Mouse (Mus musculus) testis, postnatal 14 days (tissue): ENCODE measurements at regions not wholly inside any gene's neighbourhood (a gene's known extent, or its start where the extent isn't known, plus 50 kb on each side); places are given as distances from the start of the nearest gene placed in this dataset.
A peak's percentile ranks its signal among the peaks of the same experiment; 100 is the strongest.

Experiments
- DNase-seq: peaks from one replicate; pipeline ENCODE4 v3.0.0; 2021; ENCODE audit warnings: low spot score

DNA sequence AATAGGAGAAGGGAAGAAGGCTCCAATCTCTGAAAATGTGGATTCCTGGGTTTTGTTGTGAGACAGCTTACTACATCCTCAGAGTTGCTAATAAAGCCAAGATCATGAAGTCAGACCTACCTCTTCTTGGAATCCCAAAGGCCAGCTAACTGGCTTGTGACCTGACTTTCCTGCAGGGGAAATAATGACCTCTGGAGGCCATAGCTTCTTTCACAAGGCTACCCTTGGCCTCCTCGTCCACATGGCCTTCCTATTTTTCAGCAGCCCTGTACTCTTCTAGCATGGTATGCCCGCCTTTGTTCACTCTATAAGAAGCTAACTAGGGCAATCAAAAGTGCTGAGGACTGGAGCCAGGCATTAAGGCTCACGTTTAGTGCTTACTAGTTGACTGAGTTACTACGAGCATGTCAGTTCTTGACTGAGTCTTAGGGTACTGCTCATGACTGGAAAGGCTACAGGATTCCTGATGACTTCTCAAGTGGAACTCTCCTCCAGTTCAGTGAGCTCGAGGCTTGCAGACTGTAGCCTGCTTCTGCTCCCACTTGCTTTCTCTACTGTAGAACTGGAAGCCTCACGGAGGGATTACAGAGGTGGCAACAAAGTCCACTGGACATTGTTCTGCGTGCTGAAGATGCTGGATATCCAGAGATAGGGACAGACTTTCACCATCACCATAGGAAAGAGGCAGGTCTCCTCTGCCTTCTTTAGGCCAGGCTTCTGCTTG lies 230.8 kb upstream of the Map3k1 start:
- DNase-seq = no peak

DNA sequence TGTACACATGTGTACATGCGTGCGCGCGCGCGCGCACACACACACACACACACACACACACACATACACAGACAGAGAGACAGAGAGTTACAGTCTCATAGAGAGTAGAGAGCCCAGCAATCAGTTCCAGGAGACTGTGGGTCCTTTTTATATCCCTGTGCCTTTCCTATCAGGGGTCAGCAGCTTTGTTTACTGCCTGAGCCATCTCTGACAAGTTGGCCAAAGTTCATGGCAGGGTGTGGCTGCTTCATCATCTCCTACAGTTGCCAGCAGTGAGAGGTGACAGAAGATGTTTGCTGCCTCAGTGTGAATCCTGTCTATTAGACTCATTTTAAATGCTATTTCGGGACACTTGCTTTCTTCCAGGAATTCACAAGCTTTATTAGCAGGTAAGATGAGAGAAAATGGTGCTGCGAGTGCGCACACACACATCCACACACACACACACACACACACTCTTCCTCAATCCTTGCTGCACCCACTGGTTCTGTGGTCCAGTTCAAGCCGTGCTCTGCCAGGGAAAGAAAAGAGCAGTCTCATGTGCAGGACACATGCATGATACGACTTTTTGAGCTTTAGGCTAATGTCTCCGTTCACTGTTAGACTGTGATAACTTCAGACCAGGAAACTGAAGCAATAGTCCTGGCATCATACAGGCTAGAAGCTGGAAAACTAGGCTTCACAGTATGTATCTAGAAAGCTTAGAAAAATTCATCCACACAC lies 234.9 kb upstream of the Map3k1 start:
- no peak for DNase-seq

DNA sequence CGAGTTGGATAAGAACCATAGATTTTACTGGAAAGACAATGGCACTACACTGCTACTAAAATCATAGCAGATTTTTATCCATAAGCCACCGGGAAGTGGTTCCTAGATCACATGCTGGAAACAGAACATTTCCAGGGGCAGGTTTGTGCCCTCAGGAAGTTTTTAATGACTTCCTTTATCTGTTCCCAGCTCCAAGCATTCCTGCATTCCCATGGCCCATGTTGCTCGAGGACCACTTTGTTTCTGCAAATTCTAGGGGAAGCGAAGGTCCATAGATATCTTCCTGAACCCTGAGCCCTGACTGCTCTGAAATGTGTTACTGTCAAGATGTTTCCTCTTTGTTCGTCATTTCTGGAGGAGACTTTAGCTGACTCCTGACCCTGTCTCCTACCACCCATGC lies 235.6 kb upstream of the Map3k1 start:
- no peak for DNase-seq

DNA sequence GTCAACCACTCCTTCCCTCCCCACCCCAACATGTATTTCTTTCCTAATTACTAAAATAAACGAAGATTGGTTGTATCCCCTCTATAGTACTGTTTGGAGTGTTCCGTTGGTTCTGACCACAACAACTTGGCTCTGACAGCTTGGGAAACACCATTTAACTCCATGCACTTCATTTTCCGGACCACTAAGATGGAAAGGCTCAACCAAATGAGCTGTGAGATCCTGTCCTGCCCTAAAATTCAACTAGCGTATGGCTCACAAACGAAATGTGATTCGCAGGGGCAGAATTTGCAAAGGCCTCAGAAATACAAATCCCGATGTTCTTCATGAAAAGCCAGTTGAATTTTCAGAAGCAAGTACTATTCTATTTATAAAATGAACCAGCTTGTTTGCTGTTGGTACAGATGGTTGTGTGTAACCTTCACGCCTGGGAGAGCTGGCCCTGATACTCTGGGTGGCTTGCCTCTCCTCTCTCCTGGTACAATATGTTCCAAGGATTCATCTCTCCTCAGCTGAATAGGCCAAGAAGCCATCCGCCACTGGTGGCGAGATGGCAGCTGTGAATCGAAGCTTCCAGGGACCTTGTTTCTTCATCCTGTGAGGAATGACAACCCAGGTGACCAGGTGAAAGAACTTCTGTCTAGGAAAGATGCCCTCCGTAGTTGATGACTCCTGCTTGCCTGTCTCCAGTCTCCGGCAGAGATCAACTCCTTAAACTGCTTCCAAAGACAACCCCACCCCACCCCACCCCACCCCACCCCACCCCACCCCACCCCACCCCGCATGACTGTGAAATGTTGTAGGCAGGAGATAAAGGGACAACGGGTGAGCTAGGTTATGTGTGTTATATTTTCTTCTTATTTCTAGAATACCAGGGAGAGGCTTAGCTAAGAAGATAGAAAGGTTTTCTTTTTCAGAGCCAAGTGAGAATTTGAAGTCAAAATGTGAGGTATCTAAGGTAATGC lies 237.7 kb upstream of the Map3k1 start:
- no peak for DNase-seq

DNA sequence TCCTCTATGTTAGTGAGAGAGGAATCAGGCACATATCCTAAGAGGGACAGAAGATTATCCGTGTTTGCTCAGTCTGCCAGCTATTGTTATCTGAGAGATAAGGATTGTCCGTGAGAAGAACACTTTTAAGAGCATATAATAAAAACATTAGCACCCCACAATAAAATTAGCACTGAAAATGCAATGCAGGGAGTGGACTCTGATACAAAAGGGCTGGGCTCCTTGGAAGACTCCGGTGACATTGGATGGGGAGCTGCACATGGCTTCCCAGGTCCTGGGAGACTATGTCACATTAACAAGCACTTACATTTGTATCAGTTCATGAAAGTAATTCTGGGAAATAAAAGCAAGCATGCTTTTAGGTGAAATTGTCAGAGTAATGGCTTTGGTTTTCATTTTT lies 238.6 kb upstream of the Map3k1 start:
- DNase-seq = no peak

DNA sequence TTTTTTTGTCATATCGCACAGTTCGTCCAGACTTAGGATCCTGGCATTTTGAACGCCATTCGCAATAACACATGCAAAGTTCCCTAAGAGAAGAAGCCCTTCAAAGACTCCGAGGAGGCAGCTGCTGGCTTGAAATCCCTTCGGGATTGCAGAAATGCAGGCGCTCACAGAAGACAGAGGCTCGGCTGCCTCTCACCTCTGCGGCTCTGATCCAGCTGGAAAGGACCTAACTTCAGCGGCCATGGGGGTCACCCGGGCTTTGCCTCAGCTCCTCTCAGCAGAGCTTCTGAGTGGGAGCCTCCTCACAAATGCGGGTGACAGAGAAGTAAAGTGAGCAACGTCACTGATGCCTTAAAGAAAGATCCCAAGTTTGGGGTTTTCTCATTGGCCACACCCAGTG lies 239.1 kb upstream of the Map3k1 start:
- DNase-seq = no peak

DNA sequence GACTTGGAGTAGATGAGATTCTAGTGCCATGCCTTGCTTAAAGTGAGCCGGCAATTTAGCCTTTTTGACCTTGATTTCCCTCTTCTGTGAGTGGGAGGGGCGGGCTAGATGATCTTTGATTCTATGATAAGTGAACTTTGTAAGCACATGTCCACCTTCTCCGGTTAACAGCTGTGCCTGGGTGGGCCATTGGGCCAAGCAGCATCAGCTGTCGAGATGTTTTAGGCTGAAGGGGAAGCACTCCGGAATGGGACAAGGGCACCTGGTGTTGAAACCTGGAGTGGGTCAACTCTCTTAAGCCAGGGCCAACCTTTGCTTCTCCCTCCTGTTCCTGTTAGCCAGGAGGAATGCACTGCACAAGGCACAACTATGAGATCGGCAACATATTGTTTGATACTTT lies 239.5 kb upstream of the Map3k1 start:
- DNase-seq = no peak

DNA sequence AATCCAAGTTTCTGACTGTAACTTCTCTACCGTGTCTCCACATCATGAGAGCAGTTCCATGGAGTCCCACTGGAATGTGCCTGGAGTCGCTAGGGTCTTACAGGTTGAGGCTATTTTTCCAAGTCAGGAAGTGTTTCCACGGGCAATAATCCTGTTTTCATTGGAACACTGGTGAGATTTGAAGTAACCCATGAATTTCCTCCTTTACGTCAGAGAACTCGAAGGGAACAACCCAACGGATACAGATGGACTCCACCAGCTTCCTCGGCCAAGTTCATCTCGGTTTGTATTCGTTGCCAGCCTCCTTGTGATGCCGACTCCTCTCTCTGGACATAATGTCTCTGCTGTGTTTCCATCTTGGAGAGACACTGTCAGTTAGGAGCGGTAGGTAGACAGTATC lies 237.4 kb upstream of the Ankrd55 start:
- no peak for DNase-seq

DNA sequence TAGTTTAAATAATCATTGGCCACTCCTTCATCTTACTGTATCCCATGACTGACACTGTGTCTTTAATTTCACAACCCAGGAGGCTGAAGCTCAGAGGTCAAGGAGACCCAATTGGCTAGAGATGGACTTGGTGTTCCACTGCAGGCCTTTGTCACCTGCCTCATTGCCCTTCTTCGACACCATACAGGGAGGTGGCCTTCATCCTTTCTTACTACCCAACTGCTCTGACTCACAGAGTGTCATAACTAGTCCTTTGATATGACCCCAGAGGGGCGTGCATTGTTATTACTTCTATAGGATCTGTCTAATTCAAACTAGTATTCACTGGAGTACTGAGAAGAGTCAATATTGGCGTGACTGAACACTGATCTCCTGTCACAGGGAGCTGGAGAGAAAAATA lies 236.2 kb upstream of the Ankrd55 start:
- no peak for DNase-seq

DNA sequence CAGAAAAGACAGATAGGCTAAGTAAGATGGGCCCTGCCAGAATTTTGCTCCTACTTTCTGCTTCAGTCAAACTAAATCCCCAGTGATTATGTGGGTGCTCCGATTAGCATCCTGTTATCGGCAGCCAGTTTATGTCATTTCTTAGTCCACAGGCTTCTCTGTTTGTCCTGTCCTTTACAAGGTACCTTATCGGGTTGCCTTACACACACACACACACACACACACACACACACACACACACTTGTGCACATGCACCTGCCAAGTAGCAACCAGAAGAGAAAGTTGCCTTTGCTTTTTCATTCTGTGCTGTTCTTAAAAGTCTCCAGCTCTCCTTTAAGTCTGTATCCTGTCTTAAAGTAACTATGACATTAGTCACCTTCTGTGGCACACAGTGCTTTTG lies 235.8 kb upstream of the Ankrd55 start:
- no peak for DNase-seq

DNA sequence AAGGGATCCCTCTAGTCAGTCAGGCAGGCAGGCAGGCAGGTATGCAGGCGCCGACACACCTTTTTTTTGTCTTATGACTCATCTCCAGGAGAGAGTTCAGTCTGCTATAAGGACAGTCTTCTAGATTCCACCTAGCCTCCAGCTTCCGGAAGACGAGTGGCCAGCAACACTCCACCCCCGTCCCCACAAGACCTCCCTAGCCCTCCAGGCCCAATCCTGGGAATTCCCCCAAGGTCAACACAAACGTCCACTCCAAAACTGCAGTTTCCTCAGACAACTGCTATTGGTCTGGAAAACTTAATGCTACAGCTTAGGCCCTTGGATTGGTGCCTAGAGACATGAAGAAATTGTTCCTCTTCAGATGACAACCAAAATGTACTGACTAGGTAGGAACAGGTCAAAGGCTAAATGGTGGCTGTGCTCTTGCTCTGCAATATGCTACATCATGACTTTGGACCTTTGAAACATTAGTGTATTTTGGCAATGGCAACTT lies 233.3 kb upstream of the Ankrd55 start:
- no peak for DNase-seq

DNA sequence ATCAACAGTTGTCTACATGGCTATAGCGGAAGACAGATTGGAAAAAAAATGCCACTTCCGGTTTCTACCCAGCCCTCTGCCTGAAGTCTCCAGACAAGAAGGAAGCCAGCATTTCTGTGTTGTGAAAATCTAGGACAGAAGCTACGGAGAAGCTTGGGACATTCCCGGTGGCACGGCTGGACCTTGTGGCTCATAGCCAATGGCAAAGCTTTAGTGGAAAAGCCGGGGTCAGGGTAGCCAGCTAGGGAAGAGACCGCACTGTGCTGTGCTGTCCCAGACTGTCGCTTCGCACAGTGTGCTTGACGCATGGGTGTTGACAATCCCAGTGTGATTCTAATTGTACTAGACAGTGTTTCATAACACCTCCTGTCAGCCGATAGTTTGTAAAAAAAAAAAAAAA lies 230.0 kb upstream of the Ankrd55 start:
- peak; percentile 19 for DNase-seq

DNA sequence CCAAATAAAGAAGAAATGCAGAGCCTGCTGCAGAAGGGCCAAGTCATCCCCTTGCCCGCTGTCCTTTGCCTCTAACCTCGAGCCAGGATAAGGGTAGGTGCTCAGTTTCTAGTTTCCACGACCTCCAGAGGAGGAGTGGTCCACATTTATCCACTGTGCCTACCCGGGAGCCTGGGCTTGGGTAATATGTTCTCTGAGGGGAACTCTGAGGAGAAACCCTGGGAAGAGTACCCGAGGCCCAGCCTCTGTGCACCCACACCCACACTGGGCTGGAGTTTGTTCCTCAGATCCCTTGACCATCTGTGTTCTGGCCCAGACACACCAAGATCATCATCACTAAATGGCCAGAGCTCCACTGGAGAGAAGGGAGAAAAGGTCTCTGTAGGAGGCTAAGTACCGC lies 229.5 kb upstream of the Ankrd55 start:
- no peak for DNase-seq

DNA sequence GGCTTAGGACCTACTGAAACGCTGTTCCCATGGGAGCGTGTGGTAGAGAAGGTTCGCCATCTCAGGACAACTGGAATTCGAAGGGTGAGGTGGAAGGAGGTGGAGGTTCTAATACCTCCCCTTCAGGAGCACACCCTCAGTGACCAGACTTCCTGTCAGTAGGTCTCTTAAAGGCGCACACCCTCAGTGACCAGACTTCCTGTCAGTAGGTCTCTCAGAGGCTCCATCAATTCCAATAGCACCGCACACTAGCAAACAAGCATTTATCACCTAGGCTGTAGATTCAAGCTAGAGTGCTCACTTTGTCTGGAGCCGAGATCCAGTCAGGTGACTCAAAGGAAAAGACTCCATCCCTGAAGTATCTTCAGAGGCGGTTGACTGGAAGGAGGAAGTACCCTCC lies 226.2 kb upstream of the Ankrd55 start:
- DNase-seq = no peak

DNA sequence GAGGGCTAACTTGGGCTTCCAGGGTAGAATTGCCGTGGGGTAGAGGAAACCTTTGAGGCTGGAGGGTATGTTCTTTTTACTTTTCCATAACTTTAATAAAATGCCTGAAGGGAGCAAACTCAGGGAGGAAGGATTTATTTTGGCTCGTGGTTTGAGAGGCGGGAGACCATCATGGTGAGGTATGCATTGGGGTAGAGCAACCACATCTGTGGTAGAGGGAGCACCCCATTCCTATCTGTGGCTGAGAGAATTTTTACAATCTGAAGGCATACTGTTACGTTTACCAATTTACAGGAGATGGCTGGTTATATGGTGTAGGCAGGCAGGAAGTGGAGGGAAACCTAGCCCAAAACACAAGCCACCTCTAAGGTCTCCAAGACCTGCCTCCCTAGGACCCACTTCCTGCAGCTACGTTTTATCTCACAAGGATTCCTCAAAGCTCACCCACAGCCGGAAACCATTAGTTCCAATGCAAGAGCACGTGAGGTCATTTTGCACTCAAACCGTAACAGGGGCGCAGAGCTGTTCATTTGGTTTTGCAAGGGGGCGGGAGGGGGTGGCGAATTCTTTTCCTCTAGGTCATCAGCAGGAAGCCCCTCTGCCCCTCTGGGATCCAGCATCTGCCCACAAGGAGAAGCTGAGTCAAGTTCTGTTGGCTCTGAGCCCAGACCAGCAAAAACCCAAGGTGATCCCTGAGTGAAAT lies 224.7 kb upstream of the Ankrd55 start:
- no peak for DNase-seq

DNA sequence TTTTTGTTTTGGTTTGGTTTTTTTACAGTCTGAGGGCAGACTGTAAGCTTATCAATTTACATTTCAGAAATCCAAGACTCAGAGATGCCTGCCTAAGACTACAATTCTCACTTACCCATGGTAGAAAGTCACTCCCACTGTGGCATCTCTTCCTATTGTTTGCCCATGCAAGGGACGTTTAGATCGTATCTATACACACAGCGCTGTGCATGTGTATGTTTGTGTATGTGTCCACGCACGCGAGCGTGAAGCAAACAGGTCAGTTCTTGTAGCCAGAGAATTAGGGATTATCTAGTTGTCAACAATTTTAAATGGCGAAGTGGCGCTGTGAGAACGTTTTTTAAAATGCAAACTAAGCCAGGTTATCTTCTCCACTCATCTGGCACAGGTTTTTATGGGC lies 223.6 kb upstream of the Ankrd55 start:
- DNase-seq = no peak

DNA sequence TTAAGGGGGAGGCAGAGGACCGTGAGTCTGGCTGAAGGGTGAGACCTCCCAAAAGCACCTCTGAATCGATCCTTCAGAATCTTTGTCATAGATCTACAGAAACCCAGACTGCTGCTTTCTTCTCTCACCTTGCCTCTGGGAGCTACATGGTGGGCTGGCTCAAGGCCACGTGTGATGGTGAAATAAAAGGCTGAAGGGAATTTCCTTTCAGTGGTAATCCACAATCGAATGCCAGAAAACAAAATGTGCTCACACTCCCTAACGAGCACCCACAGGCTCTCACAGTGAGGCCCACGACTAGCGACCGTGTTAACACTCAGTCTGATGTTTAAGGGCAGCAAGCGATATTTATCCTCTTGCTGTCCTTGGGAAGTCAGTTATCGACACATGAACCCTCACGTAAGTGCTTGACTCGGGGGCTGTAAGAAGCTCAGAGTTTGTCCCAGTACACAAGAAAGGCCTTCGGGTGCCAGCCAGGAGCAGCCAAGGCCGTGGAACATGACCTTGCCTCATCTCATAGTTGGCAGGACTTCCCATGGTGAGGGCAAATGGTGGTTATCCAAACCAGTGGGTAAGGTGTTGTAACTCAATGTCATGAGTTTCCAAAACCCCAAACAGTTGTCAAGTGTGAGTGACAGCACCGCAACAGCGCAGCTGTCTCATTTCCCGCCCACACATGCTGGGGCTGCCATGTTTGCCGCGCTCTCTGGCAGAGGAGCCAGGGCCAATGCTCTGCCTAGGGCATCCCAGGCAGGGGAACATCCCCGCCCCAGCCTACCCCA lies 221.0 kb upstream of the Ankrd55 start:
- peak; percentile 55 for DNase-seq

DNA sequence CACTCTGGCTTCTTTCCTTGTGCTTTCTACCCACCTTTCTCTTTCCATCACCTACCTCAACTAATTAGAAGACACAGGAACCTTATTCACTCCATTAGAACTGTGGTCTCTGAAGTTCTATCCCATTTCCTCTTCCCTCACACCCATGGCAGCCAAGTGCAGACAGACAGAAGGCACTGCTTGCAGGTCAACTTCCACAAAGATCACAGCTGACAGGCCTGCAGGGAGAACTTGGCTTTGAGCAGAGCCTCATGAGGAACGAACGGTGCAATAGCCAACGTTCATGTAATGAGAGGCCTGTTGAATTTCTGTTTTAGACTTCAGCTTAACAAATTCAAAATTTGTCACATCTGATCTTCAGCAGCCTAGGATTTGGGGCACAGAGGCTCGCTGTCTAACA lies 217.5 kb upstream of the Ankrd55 start:
- no peak for DNase-seq

DNA sequence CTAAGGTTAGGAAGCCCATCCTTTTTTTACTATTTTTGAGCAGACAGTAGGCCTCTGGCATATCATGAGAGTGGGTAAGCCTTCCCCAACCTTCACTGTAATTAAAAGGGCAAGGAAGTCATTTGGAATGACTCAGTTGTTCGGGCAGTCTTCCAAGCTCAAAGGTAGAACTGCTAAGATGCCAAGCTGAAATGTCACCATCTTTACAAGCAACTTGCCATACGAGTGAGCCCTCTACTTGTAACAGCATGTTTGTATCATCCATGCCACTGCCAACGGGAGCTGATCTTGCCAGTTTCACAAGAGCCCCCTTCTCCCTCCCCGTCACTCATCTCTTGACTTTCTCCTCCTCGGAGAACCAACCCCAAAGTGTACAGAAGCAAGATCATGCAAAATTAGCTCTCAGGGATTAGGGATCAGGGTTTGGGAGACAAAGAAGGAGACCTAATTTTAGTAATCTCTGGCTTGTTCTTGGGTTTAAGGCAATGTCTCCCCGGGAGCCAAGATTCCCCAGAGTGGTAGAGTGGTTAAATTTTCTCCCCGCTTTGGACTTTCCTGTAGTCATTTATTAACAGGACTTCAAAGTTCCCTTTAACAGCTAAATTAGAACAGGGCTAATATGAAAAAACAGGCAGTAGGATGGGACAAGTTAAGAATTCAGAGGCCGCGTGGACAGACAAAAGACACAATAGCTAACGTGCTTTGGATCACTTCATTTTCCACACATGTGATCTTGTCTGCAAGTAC lies 216.9 kb upstream of the Ankrd55 start:
- no peak for DNase-seq

DNA sequence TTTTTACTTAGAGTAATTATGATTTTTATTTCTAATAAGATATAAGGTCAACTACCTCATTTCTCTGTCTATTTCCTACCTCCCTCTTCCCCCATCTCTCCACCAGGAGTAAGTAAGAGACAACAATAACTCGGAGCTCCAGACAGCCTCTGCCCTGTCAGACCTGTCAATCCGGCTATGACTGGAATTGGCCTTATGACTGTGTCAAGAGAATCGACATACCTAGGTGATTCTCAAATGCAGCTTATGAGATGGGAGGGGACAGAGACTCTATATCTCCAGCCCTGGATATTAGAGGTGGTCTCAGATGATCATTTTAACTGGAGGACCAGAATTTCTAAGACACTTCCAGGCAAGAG lies 216.3 kb upstream of the Ankrd55 start:
- no peak for DNase-seq
